Mouse (Mus musculus) spleen, adult 18-20 months (tissue): ENCODE results near the gene Gm10964.

Experiments used
- DNase-seq, 2 experiments: peaks; one replicate each; pipeline ENCODE4 v3.0.0; 2022; ENCODE audit warnings: mixed read lengths in 2 of 2

Gm10964 gene

GRCm38 (mm10) chr3:103739329-103739728 lies at the start of gene Gm10964:
TSS of gene Gm10964 (plus strand) at chr3:103739366.
- no peak for DNase-seq

GRCm38 (mm10) chr3:103690506-103690905 lies 48.7 kb upstream of the Gm10964 start:
- DNase-seq = no peak

GRCm38 (mm10) chr3:103695556-103695955 lies 43.6 kb upstream of the Gm10964 start:
- DNase-seq = no peak

- no peak for DNase-seq
These were observed 42.7 kb upstream of the Gm10964 start for GRCm38 (mm10) chr3:103696388-103696925.

- no peak for DNase-seq
These were observed 34.5 kb upstream of the Gm10964 start for GRCm38 (mm10) chr3:103704661-103705060.

- no peak for DNase-seq
These were observed 33.7 kb upstream of the Gm10964 start for GRCm38 (mm10) chr3:103705426-103705825.

- DNase-seq = no peak
These were observed 29.6 kb upstream of the Gm10964 start for GRCm38 (mm10) chr3:103709470-103710040.

GRCm38 (mm10) chr3:103712196-103712595 lies 27.0 kb upstream of the Gm10964 start:
- no peak for DNase-seq

GRCm38 (mm10) chr3:103714236-103714875 lies 24.8 kb upstream of the Gm10964 start:
- no peak for DNase-seq

GRCm38 (mm10) chr3:103714942-103715341 lies 24.2 kb upstream of the Gm10964 start:
- no peak for DNase-seq

GRCm38 (mm10) chr3:103715762-103716693 lies 23.1 kb upstream of the Gm10964 start:
- DNase-seq = no peak

- DNase-seq = no peak
These were observed 22.1 kb upstream of the Gm10964 start for GRCm38 (mm10) chr3:103716774-103717760.

GRCm38 (mm10) chr3:103718728-103719127 lies 20.4 kb upstream of the Gm10964 start:
- no peak for DNase-seq

GRCm38 (mm10) chr3:103724137-103724536 lies 15.0 kb upstream of the Gm10964 start:
- no peak for DNase-seq

GRCm38 (mm10) chr3:103726642-103727041 lies 12.5 kb upstream of the Gm10964 start:
- DNase-seq = no peak

- no peak for DNase-seq
These were observed 11.3 kb upstream of the Gm10964 start for GRCm38 (mm10) chr3:103727813-103728326.

GRCm38 (mm10) chr3:103729850-103730249 lies 9.3 kb upstream of the Gm10964 start:
- no peak for DNase-seq

- DNase-seq = no peak
These were observed 7.0 kb upstream of the Gm10964 start for GRCm38 (mm10) chr3:103732116-103732515.

- no peak for DNase-seq
These were observed 6.0 kb upstream of the Gm10964 start for GRCm38 (mm10) chr3:103733176-103733575.

- no peak for DNase-seq
These were observed 5.1 kb upstream of the Gm10964 start for GRCm38 (mm10) chr3:103733799-103734695.
